Mouse (Mus musculus): ENCODE measurements at regions not wholly inside any gene's neighbourhood (a gene's known extent, or its start where the extent isn't known, plus 50 kb on each side); places are given as distances from the start of the nearest gene placed in this dataset.

- peak; percentile 22 for DNase-seq
These were observed 60.2 kb upstream of the Cd34 start for GRCm38 (mm10) chr1:194878440-194878839.

GRCm38 (mm10) chr1:194879324-194880233 lies 59.0 kb upstream of the Cd34 start:
- DNase-seq: peak; percentile 97

- no peak for DNase-seq
These were observed 56.9 kb upstream of the Cd34 start for GRCm38 (mm10) chr1:194881556-194882223.

- no peak for DNase-seq
These were observed 53.4 kb upstream of the Cd34 start for GRCm38 (mm10) chr1:194885071-194885686.

- DNase-seq: peak; percentile 6
These were observed 52.9 kb upstream of the Cd34 start for GRCm38 (mm10) chr1:194885687-194886077.
